In the genomic region with DNA sequence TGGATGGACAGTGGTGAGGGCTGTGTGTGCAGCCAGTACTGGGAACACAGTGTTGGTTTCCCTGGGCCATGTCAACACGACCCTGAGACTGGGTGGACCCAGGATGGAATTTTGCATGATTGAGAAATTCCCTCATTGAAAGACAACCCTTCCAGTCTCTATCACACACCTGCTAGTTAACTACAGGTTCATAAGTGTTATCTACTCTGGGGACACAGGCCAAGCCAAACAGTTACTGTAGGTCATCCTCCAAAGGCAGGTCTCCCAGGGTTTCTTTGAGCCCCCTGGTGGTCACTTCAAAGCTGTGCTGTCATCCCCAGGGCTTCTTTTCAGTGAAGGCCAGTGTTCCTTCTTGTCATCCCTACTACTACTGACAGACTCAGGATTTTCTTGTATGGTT, we compare ENCODE assay signal across 11 mouse cellular contexts.
A peak's percentile ranks its signal among the peaks of the same experiment; 100 is the strongest.
DNase-seq lines count a peak whose midpoint lies in the region; ATAC-seq and TF ChIP-seq lines count a peak whose summit lies in the region.
"Had no signal": no experiment of that assay in that cellular context is flagged by ENCODE, and none has a peak within 500 bp of the region (broad histone marks: within the 10 kb centered on the region; RNA-seq: fewer than 3 reads in every experiment).

No protein-coding gene starts in this region.

- peak; percentile 46; the same call in 1 of the 2 replicates for ATAC-seq in common myeloid progenitor, adult 5-6 weeks (replicated peaks; ENCODE audit: low read depth, poor library complexity, severe bottlenecking)
- ATAC-seq in megakaryocyte progenitor cell, adult 5-6 weeks (replicated peaks; ENCODE audit: poor library complexity), result 0 out of 2 replicates have a peak, but pooled peaks have one; percentile 35
- ATAC-seq: midbrain, embryonic 13.5 days had no signal

- no peaks in the 10 kb centered on the region; the same call in 1 of the 2 replicates for H3K4me1 ChIP-seq in lung, adult 2 months (ENCODE audit: control insufficient read depth, insufficient read depth, low read length)

- peak; percentile 30 to 36 for DNase-seq in cerebellum, postnatal 10 days
- DNase-seq in cerebellum, postnatal 4 days (ENCODE audit: low spot score in 2 of 2), result no peak
- DNase-seq in lung, adult 2 months, result no peak
- DNase-seq in lung, postnatal 25 days (ENCODE audit: low spot score), result no peak
- no peak for DNase-seq in frontal cortex, postnatal 10 days (ENCODE audit: low spot score in 2 of 2)
- DNase-seq in spleen, postnatal 14 days (ENCODE audit: low spot score in 2 of 2), result no peak
- DNase-seq: cerebellum, adult 18-20 months; spleen, adult 18-20 months had no signal

- WGBS in lung, adult 2 months, result 73% methylated on average over 1 of the region's 1 CpGs

- no peak for TF ChIP-seq POLR2A in lung, adult 2 months (IDR thresholded peaks at IDR 0.05; ENCODE audit: borderline replicate concordance, extremely low read depth, low read depth, low read length)

- TF ChIP-seq CTCF in lung, adult 2 months (IDR thresholded peaks at IDR 0.05; ENCODE audit: insufficient read depth, low read length), result peak; percentile 50

- no peak overlapping the region for H3K4me3 ChIP-seq in lung, adult 2 months (replicated peaks; ENCODE audit: extremely low read depth, low read depth, low read length)
- H3K4me3 ChIP-seq: midbrain, embryonic 13.5 days had no signal

Comparison
In these comparisons a context has a peak if more than half of its experiments do, and no peak if none do; other contexts are left out.
1. DNase-seq: peak in cerebellum, postnatal 10 days (2 of 2); none in cerebellum, postnatal 4 days (0 of 2), lung, adult 2 months (single experiment), lung, postnatal 25 days (single experiment), frontal cortex, postnatal 10 days (0 of 2) and spleen, postnatal 14 days (0 of 2).